In the genomic region with DNA sequence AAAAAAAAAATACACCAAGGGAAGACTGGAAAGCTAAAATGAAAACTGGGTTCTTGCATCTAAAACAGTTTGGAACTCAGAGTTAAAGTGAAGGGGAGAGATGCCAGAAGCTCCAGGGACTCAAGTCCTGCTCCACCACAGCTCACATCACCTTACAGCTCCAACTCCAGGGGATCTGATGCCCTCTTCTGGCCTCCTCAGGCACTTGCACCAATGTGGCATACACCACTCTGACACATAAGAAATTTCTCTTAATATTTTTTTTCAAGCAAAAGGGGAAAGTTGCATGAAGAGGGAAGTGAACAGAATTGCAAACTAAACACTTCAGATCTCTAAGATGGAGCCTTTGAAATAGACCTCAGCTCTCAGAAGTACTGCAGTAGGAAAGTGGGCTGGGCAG, we compare ENCODE assay signal across 12 mouse cellular contexts. TPM values are rescaled to one million over a fixed set of nuclear protein-coding genes. Genes with fewer than 3 reads are reported as not detected.
DNase-seq lines count a peak whose midpoint lies in the region; ATAC-seq and TF ChIP-seq lines count a peak whose summit lies in the region.
"Had no signal": no experiment of that assay in that cellular context is flagged by ENCODE, and none has a peak within 500 bp of the region (broad histone marks: within the 10 kb centered on the region; RNA-seq: fewer than 3 reads in every experiment).

No protein-coding gene starts in this region.

- no peak for DNase-seq in heart, postnatal 0 days (ENCODE audit: low spot score)
- DNase-seq in heart, adult 9 months (ENCODE audit: low spot score in 2 of 2) = no peak
- peak; percentile 27 for DNase-seq in thymus, postnatal 14 days
- DNase-seq in thymus, postnatal 36 days = no peak
- DNase-seq in brain, embryonic 14.5 days (ENCODE audit: low read depth) = no peak
- no peak for DNase-seq in stomach, postnatal 0 days (ENCODE audit: low spot score)
- no peak for DNase-seq in forebrain, embryonic 10.5 days (ENCODE audit: extremely low spot score, low spot score)
- DNase-seq in heart, embryonic 10.5 days (ENCODE audit: low spot score) = no peak
- DNase-seq: kidney, adult 18-20 months; lung, postnatal 36 days had no signal

- H3K27me3 ChIP-seq in heart, postnatal 0 days (ENCODE audit: control insufficient read depth, insufficient read depth, low read length) = no peaks in the 10 kb centered on the region
- no peaks in the 10 kb centered on the region for H3K27me3 ChIP-seq in stomach, postnatal 0 days (ENCODE audit: control insufficient read depth, insufficient read depth, low read length)
- H3K27me3 ChIP-seq in forebrain, embryonic 10.5 days (ENCODE audit: poor library complexity, severe bottlenecking) = no peaks in the 10 kb centered on the region
- H3K27me3 ChIP-seq in heart, embryonic 10.5 days (ENCODE audit: insufficient read depth, poor library complexity, severe bottlenecking) = no peaks in the 10 kb centered on the region
- H3K27me3 ChIP-seq: forebrain, embryonic 15.5 days; heart, embryonic 13.5 days had no signal

- no peak for TF ChIP-seq EP300 in heart, postnatal 0 days (IDR thresholded peaks at IDR 0.05; ENCODE audit: low read depth)
- TF ChIP-seq EP300 in stomach, postnatal 0 days (optimal IDR thresholded peaks at IDR 0.05) = no peak

- ATAC-seq in heart, postnatal 0 days (ENCODE audit: insufficient read depth, low read depth) = no peak
- no peak for ATAC-seq in stomach, postnatal 0 days (ENCODE audit: low FRiP score, low TSS enrichment)
- ATAC-seq: forebrain, embryonic 15.5 days had no signal

- no peak overlapping the region for H3K9ac ChIP-seq in heart, postnatal 0 days (replicated peaks; ENCODE audit: low read depth, low read length)
- no peak overlapping the region for H3K9ac ChIP-seq in stomach, postnatal 0 days (ENCODE audit: low read length)
- H3K9ac ChIP-seq: forebrain, embryonic 15.5 days; heart, embryonic 13.5 days had no signal

- H3K4me1 ChIP-seq in heart, postnatal 0 days (ENCODE audit: control insufficient read depth, insufficient read depth) = no peaks in the 10 kb centered on the region
- H3K4me1 ChIP-seq in stomach, postnatal 0 days (replicated peaks; ENCODE audit: control insufficient read depth, insufficient read depth) = no peaks in the 10 kb centered on the region
- no peaks in the 10 kb centered on the region for H3K4me1 ChIP-seq in forebrain, embryonic 10.5 days
- H3K4me1 ChIP-seq in heart, embryonic 10.5 days = no peaks in the 10 kb centered on the region

- H3K4me2 ChIP-seq in heart, postnatal 0 days (ENCODE audit: low read depth, low read length) = no peak overlapping the region
- H3K4me2 ChIP-seq in stomach, postnatal 0 days (replicated peaks; ENCODE audit: low read depth) = no peak overlapping the region
- H3K4me2 ChIP-seq: forebrain, embryonic 15.5 days; heart, embryonic 13.5 days had no signal

- H3K4me3 ChIP-seq in heart, postnatal 0 days (ENCODE audit: low read depth, low read length) = no peak overlapping the region
- H3K4me3 ChIP-seq in stomach, postnatal 0 days (ENCODE audit: low read depth, low read length) = no peak overlapping the region
- H3K4me3 ChIP-seq in forebrain, embryonic 10.5 days = no peak overlapping the region
- no peak overlapping the region for H3K4me3 ChIP-seq in heart, embryonic 10.5 days
- H3K4me3 ChIP-seq: forebrain, embryonic 15.5 days; heart, embryonic 13.5 days had no signal

- peaks cover 3% of the 10 kb centered on the region; the same call in 1 of the 2 replicates for H3K36me3 ChIP-seq in heart, postnatal 0 days (replicated peaks; ENCODE audit: control insufficient read depth, insufficient read depth, low read length)
- no peaks in the 10 kb centered on the region for H3K36me3 ChIP-seq in stomach, postnatal 0 days (ENCODE audit: control insufficient read depth, insufficient read depth, low read length)
- peaks cover 37% of the 10 kb centered on the region for H3K36me3 ChIP-seq in forebrain, embryonic 10.5 days (replicated peaks)
- H3K36me3 ChIP-seq in heart, embryonic 10.5 days = peaks cover 13% of the 10 kb centered on the region
- H3K36me3 ChIP-seq: forebrain, embryonic 15.5 days had no signal

- H3K27ac ChIP-seq in heart, postnatal 0 days (ENCODE audit: low read depth) = no peak overlapping the region
- H3K27ac ChIP-seq in stomach, postnatal 0 days (replicated peaks) = no peak overlapping the region
- no peak overlapping the region for H3K27ac ChIP-seq in forebrain, embryonic 10.5 days
- no peak overlapping the region for H3K27ac ChIP-seq in heart, embryonic 10.5 days
- H3K27ac ChIP-seq: forebrain, embryonic 15.5 days; heart, embryonic 13.5 days had no signal

- TF ChIP-seq CTCF in heart, postnatal 0 days (IDR thresholded peaks at IDR 0.05; ENCODE audit: low read depth) = peak; percentile 33
- TF ChIP-seq CTCF in brain, embryonic 14.5 days (IDR thresholded peaks at IDR 0.05; ENCODE audit: borderline replicate concordance, extremely low read depth, insufficient read depth, insufficient read length) = peak; percentile 18; the same call in 1 of the 2 replicates
- TF ChIP-seq CTCF in stomach, postnatal 0 days (IDR thresholded peaks at IDR 0.05; ENCODE audit: low read depth) = peak; percentile 57

- no peaks in the 10 kb centered on the region for H3K9me3 ChIP-seq in heart, postnatal 0 days (replicated peaks; ENCODE audit: control insufficient read depth, low read length)
- no peaks in the 10 kb centered on the region for H3K9me3 ChIP-seq in stomach, postnatal 0 days (ENCODE audit: control insufficient read depth, low read length)
- H3K9me3 ChIP-seq in forebrain, embryonic 10.5 days = no peaks in the 10 kb centered on the region
- no peaks in the 10 kb centered on the region for H3K9me3 ChIP-seq in heart, embryonic 10.5 days
- H3K9me3 ChIP-seq: forebrain, embryonic 15.5 days; heart, embryonic 13.5 days had no signal

- TF ChIP-seq POLR2A in brain, embryonic 14.5 days (IDR thresholded peaks at IDR 0.05; ENCODE audit: borderline replicate concordance, extremely low read depth, insufficient read depth, insufficient read length, poor library complexity, severe bottlenecking) = no peak

RNA-seq across cellular contexts. Expression of gene Med26, which starts 8.8 kb away (rescaled TPM):
- 6.0 and 17.0 TPM in 2 replicates for total RNA-seq in heart, postnatal 0 days (2014; rRNA removed; ENCODE audit: low replicate concordance)
- 6.2 and 6.6 TPM in 2 replicates for polyA plus RNA-seq in heart, postnatal 0 days (2015; fragmentation: Nextera tagmentation; extraction: Ambion mirVana)
- polyA plus RNA-seq in brain, embryonic 14.5 days (2012; rRNA removed) = 16.5 and 18.6 TPM in 2 replicates
- 7.1 and 7.4 TPM in 2 replicates for polyA plus RNA-seq in stomach, postnatal 0 days (2015; fragmentation: Nextera tagmentation; extraction: Ambion mirVana)
- polyA plus RNA-seq in forebrain, embryonic 10.5 days (2016; fragmentation: Nextera tagmentation; extraction: Ambion mirVana) = 19.4 and 20.1 TPM in 2 replicates
- polyA plus RNA-seq in heart, embryonic 10.5 days (2016; fragmentation: Nextera tagmentation; extraction: Ambion mirVana) = 12.7 and 14.9 TPM in 2 replicates

RNA-seq across cellular contexts. Expression of gene Smim7, which starts 31.7 kb away (rescaled TPM):
- total RNA-seq in heart, postnatal 0 days (2014; rRNA removed; ENCODE audit: low replicate concordance) = 101 and 108 TPM in 2 replicates
- polyA plus RNA-seq in heart, postnatal 0 days (2015; fragmentation: Nextera tagmentation; extraction: Ambion mirVana) = 116 and 120 TPM in 2 replicates
- polyA plus RNA-seq in brain, embryonic 14.5 days (2012; rRNA removed) = 82.4 and 87.4 TPM in 2 replicates
- 117 and 118 TPM in 2 replicates for polyA plus RNA-seq in stomach, postnatal 0 days (2015; fragmentation: Nextera tagmentation; extraction: Ambion mirVana)
- 105 and 106 TPM in 2 replicates for polyA plus RNA-seq in forebrain, embryonic 10.5 days (2016; fragmentation: Nextera tagmentation; extraction: Ambion mirVana)
- 98.6 and 104 TPM in 2 replicates for polyA plus RNA-seq in heart, embryonic 10.5 days (2016; fragmentation: Nextera tagmentation; extraction: Ambion mirVana)

RNA-seq across cellular contexts. Expression of gene Tmem38a, which starts 32.6 kb away (rescaled TPM):
- total RNA-seq in heart, postnatal 0 days (2014; rRNA removed; ENCODE audit: low replicate concordance) = 278 and 325 TPM in 2 replicates
- polyA plus RNA-seq in heart, postnatal 0 days (2015; fragmentation: Nextera tagmentation; extraction: Ambion mirVana) = 205 and 214 TPM in 2 replicates
- polyA plus RNA-seq in brain, embryonic 14.5 days (2012; rRNA removed) = 28.9 and 32.6 TPM in 2 replicates
- 12.5 and 14.4 TPM in 2 replicates for polyA plus RNA-seq in stomach, postnatal 0 days (2015; fragmentation: Nextera tagmentation; extraction: Ambion mirVana)
- polyA plus RNA-seq in forebrain, embryonic 10.5 days (2016; fragmentation: Nextera tagmentation; extraction: Ambion mirVana) = 8.6 and 10.4 TPM in 2 replicates
- 42.0 and 60.3 TPM in 2 replicates for polyA plus RNA-seq in heart, embryonic 10.5 days (2016; fragmentation: Nextera tagmentation; extraction: Ambion mirVana)

RNA-seq across cellular contexts. Expression of gene Slc35e1, which starts 46.8 kb away (rescaled TPM):
- 34.2 and 35.7 TPM in 2 replicates for total RNA-seq in heart, postnatal 0 days (2014; rRNA removed; ENCODE audit: low replicate concordance)
- polyA plus RNA-seq in heart, postnatal 0 days (2015; fragmentation: Nextera tagmentation; extraction: Ambion mirVana) = 6.7 and 7.7 TPM in 2 replicates
- 41.3 and 43.8 TPM in 2 replicates for polyA plus RNA-seq in brain, embryonic 14.5 days (2012; rRNA removed)
- polyA plus RNA-seq in stomach, postnatal 0 days (2015; fragmentation: Nextera tagmentation; extraction: Ambion mirVana) = 8.5 TPM in 2 replicates
- polyA plus RNA-seq in forebrain, embryonic 10.5 days (2016; fragmentation: Nextera tagmentation; extraction: Ambion mirVana) = 14.0 and 15.3 TPM in 2 replicates
- 21.5 and 23.8 TPM in 2 replicates for polyA plus RNA-seq in heart, embryonic 10.5 days (2016; fragmentation: Nextera tagmentation; extraction: Ambion mirVana)
